Mouse (Mus musculus): Measurements from ENCODE around the gene Fbxo11. TPM values are rescaled to one million over a fixed set of nuclear protein-coding genes. Genes with fewer than 3 reads are reported as not detected.

Fbxo11 gene
- total and polyA plus RNA-seq, 3 experiments = 9.4 to 91.4 (median 17.5) TPM

GRCm38 (mm10) chr17:88029194-88029970 is 35.7 kb downstream of the Fbxo11 start:
- TF ChIP-seq E2F4 (IDR thresholded peaks at IDR 0.05; ENCODE audit: borderline replicate concordance, low read depth, low read length) = no peak
- no peak for TF ChIP-seq SMC3 (IDR thresholded peaks at IDR 0.05; ENCODE audit: low read depth, low read length)
- no peak for TF ChIP-seq SIN3A (IDR thresholded peaks at IDR 0.05; ENCODE audit: low read length)
- TF ChIP-seq ZNF384 (IDR thresholded peaks at IDR 0.05; ENCODE audit: low read depth, low read length) = no peak
- no peak for TF ChIP-seq POLR2AphosphoS5 (IDR thresholded peaks at IDR 0.05; ENCODE audit: borderline replicate concordance, low read depth, low read length)
- H3K27ac ChIP-seq (ENCODE audit: control insufficient read depth, low read depth, low read length) = no peak overlapping the region

GRCm38 (mm10) chr17:88025227-88025626 is 39.9 kb downstream of the Fbxo11 start:
- no peaks in the 10 kb centered on the region for H3K27me3 ChIP-seq (ENCODE audit: control insufficient read depth in 1 of 2, insufficient read depth in 2 of 2, low read length in 2 of 2)
- no peaks in the 10 kb centered on the region for H3K9me3 ChIP-seq (replicated peaks; ENCODE audit: insufficient read depth, low read length)
- TF ChIP-seq GATA1 (IDR thresholded peaks at IDR 0.05; ENCODE audit: low read depth, low read length) (no peak), ZKSCAN1 (IDR thresholded peaks at IDR 0.05; ENCODE audit: low read depth, low read length) (no peak), MAFK (IDR thresholded peaks at IDR 0.05; ENCODE audit: borderline replicate concordance, low read depth, low read length) (no peak), TBP (IDR thresholded peaks at IDR 0.05; ENCODE audit: low read depth, low read length) (no peak), BHLHE40 (IDR thresholded peaks at IDR 0.05; ENCODE audit: borderline replicate concordance, low read depth, low read length) (no peak), CTCF (IDR thresholded peaks at IDR 0.05 in 2 of 3, conservative IDR thresholded peaks at IDR 0.05 in 1 of 3; ENCODE audit: control insufficient read depth in 1 of 3, insufficient read depth in 1 of 3, low read depth in 2 of 3, low read length in 3 of 3, poor library complexity in 1 of 3, severe bottlenecking in 1 of 3) (peak; percentile 19 to 81 (median 22); a peak in 5 of 6 replicates), HCFC1 (IDR thresholded peaks at IDR 0.05; ENCODE audit: low read depth, low read length) (no peak), CHD2 (IDR thresholded peaks at IDR 0.05; ENCODE audit: low read length) (no peak), ZC3H11A (IDR thresholded peaks at IDR 0.05; ENCODE audit: low read depth, low read length) (peak; percentile 74), USF1 (IDR thresholded peaks at IDR 0.05; ENCODE audit: low read depth, low read length) (no peak), RAD21 (IDR thresholded peaks at IDR 0.05; ENCODE audit: low read depth, low read length) (peak; percentile 90), NRF1 (IDR thresholded peaks at IDR 0.05; ENCODE audit: insufficient read depth, low read depth, low read length, poor library complexity, severe bottlenecking) (no peak), SMC3 (IDR thresholded peaks at IDR 0.05; ENCODE audit: low read depth, low read length) (peak; percentile 80), POLR2A (IDR thresholded peaks at IDR 0.05; ENCODE audit: control insufficient read depth in 1 of 2, insufficient read depth in 1 of 2, low read depth in 1 of 2, low read length in 2 of 2, poor library complexity in 1 of 2) (no peak)
- peaks cover 52% of the 10 kb centered on the region for H3K79me2 ChIP-seq (ENCODE audit: control insufficient read depth, insufficient read depth, low read length, poor library complexity)
- no peak overlapping the region for H3K27ac ChIP-seq (ENCODE audit: control insufficient read depth, low read depth, low read length)
- H3K4me1 ChIP-seq (ENCODE audit: control insufficient read depth in 1 of 2, insufficient read depth in 2 of 2, low read length in 2 of 2) = peaks cover 0 to 3% of the 10 kb centered on the region in 2 experiments; a peak in 1 of 4 replicates
- no peak overlapping the region for H3K4me3 ChIP-seq (ENCODE audit: control insufficient read depth in 1 of 2, insufficient read depth in 1 of 2, low read depth in 2 of 2, low read length in 2 of 2)
- DNase-seq (ENCODE audit: low read depth, low spot score) = peak; percentile 79
- 0 out of 4 replicates have a peak, but pooled peaks cover 0 to under 1% of the 10 kb centered on the region in 2 experiments for H3K36me3 ChIP-seq (ENCODE audit: control insufficient read depth in 1 of 2, insufficient read depth in 2 of 2, low read length in 2 of 2)
- no peak overlapping the region for H3K9ac ChIP-seq (ENCODE audit: control insufficient read depth, low read depth, low read length, poor library complexity, severe bottlenecking)

More at GRCm38 (mm10) chr17:88029194-88029970, 35.7 kb downstream of the Fbxo11 start:
- H3K27me3 ChIP-seq (ENCODE audit: control insufficient read depth in 1 of 2, insufficient read depth in 2 of 2, low read length in 2 of 2) = no peaks in the 10 kb centered on the region
- peaks cover 50% of the 10 kb centered on the region for H3K79me2 ChIP-seq (ENCODE audit: control insufficient read depth, insufficient read depth, low read length, poor library complexity)
- DNase-seq (ENCODE audit: low read depth, low spot score) = no peak
- H3K9me3 ChIP-seq (replicated peaks; ENCODE audit: insufficient read depth, low read length) = no peaks in the 10 kb centered on the region
- H3K4me3 ChIP-seq (ENCODE audit: control insufficient read depth in 1 of 2, insufficient read depth in 1 of 2, low read depth in 2 of 2, low read length in 2 of 2) = no peak overlapping the region
- no peak overlapping the region for H3K9ac ChIP-seq (ENCODE audit: control insufficient read depth, low read depth, low read length, poor library complexity, severe bottlenecking)
- peaks cover 0 to 33% of the 10 kb centered on the region in 2 experiments; a peak in 2 of 4 replicates for H3K36me3 ChIP-seq (ENCODE audit: control insufficient read depth in 1 of 2, insufficient read depth in 2 of 2, low read length in 2 of 2)
- H3K4me1 ChIP-seq (ENCODE audit: control insufficient read depth in 1 of 2, insufficient read depth in 2 of 2, low read length in 2 of 2) = peaks cover 21 to 27% of the 10 kb centered on the region in 2 experiments

Measured in MEL (cell line).